Mouse (Mus musculus) CD4-positive, CD25-positive, alpha-beta regulatory T cell, adult 2 months (primary cell): ENCODE measurements around the gene Arfip1.
"Not testable (repeated sequence)": the region's sequence is repeated elsewhere in the genome, so short reads cannot be mapped to it uniquely, and the experiment has no call there.

ENCODE experiments used
- DNase-seq: peaks from one replicate; pipeline ENCODE4 v3.0.0-alpha.2; 2012; ENCODE audit warnings: low read depth, low spot score

Arfip1 gene

DNA sequence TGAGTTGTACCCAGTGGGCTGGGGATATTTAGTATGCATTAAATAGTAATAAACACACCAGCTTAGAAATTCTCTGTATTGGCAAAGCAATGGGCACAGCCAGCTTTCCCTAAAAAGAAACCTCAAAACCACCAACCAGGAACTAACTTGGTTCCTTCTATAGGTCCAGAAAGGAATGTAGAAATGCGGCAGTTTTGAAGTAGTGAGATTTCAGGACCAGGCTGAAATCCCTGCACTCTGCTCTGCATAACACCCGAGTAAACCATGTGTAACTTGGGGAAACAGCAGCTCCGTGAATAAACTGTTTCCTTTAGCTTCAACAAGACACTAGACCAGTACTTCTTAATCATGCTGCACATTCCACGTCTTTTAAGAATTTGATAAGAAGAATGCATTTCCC lies 1.7 kb downstream of the Arfip1 start:
- no peak for DNase-seq

- DNase-seq, result peak; percentile 47
These were observed 11.9 kb downstream of the Arfip1 start for GRCm38 (mm10) chr3:84570501-84570900.

- peak; percentile 54 for DNase-seq
These were observed 12.8 kb downstream of the Arfip1 start for GRCm38 (mm10) chr3:84569587-84569986.

DNA sequence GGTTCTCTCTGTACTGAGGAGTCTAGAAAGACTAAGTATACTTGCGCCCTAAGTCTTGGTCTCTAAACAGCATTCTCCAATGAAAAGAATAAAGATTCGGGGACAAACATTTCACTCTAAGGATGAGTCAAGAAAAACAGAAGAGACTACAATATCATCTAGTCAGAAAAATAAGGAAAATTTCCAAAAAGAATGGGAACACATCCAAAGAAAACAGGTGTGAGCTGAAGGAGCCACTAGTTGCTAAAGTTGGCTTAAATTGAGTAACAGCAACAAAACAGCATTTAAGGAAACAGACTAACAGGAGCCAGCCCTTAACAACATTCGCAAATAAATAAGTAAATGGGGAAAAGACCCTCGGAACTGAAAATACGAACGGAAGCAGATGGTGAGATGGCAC lies 13.9 kb downstream of the Arfip1 start:
- no peak for DNase-seq

DNA sequence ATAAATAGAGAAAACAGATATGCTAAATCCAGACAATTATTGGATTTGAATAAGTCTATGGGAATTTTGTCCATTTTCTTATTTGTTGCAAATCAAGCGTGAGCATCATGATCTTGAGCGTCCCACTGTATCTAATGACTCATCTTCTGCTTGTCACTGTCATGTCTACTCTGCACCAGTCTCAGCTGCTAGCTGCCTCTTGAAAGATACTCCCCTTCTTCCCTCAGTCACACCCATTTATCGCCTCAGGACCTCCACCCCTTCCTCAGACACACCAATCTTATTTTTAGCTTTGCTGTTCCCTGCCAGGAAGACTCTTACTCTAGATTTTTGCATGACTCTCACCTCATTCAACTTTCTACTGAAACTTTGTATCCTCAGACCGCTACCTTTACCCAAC lies 19.0 kb downstream of the Arfip1 start:
- no peak for DNase-seq

DNA sequence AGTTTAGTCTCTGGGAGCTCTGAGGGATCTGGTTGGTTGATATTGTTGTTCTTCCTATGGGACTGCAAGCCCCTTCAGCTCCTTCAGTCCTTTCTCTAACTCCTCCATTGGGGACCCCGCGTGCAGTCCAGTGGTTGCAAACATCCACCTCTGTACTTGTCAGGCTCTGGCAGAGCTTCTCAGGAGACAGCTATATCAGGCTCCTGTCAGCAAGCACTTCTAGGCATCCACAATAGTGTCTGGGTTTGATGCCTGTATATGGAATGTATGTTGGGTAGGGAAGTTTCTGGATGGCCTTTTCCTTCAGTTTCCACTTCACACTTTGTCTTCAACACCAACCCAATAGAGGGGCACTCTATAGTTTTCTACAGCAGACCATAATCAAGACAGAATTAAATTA lies 19.5 kb downstream of the Arfip1 start:
- not testable (repeated sequence) for DNase-seq

DNA sequence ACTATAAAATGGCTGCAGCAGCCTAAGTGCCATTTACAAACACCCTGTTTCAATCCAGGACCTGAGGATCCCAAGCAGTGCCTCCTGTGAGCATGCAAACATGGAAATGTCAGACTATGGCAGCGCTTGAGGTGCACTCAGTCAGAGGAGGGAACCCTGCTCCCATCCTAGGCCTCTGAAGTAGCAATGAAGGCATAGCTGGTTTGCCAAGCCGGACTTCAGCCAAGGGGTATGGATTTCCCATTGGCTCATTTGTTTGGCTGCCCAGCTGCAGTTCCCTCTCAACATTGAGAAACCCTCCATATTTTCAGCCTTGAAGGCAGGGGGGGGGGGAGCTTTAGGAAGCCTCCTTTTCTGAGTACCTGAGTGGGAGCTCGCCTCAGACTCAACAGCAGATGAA lies 24.1 kb downstream of the Arfip1 start:
- no peak for DNase-seq

DNA sequence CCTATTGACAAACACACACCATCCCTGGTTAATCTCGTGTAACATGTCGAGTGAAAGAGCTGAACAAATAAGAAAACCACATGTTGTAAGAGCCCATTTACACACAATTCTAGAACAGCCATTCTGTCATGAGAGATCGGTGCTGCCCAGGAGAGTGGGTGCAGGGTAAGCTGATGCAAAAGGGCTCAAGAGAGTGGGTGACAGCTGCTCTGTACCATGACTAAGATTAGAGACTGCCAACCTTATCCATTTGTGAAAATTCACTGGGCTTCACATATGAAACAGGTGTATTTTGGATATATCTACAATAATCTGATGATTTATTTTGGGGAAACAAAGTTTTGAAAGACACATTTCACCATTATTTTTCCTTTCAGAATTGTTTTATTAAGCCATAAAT lies 26.6 kb downstream of the Arfip1 start:
- no peak for DNase-seq

- peak; percentile 34 for DNase-seq
These were observed 35.2 kb downstream of the Arfip1 start for GRCm38 (mm10) chr3:84547177-84547576.

DNA sequence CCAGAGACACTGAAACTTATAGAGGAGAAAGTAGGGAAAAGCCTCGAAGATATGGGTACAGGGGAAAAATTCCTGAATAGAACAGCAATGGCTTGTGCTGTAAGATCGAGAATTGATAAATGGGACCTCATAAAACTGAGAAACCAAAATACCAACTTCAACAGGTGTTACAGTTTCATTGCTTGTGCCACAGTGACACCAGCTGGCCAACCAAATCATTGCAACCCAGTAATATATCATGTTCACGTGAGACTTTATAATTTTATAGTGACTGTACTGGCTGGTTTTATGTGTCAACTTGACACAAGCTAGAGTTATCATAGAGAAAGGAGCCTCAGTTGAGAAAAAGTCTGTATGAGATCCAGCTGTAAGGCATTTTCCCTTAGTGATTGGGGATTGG lies 40.0 kb downstream of the Arfip1 start:
- peak; percentile 80 for DNase-seq

GRCm38 (mm10) chr3:84541881-84542280 lies 40.5 kb downstream of the Arfip1 start:
- DNase-seq, result no peak

- DNase-seq, result no peak
These were observed 41.8 kb downstream of the Arfip1 start for GRCm38 (mm10) chr3:84540640-84541039.

DNA sequence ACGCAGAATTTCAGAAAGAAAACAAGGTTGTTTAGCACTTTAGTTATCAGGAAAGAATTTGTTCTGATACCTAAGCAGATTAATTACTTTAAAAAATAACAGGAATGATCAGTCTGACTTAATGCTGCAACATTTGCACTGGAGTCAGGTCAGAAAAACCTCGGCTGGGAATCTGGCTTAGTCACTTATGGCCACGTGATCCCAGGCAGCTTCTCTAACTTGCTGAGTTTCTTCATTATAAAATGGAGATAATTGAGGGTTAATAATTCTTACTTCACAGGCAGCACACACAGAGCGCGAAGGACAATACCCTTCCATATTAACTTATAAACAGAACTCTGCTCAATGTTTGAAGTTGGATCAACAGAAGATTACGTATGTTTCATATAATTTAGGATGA lies 45.4 kb downstream of the Arfip1 start:
- no peak for DNase-seq

- no peak for DNase-seq
These were observed 49.2 kb downstream of the Arfip1 start for GRCm38 (mm10) chr3:84533227-84533626.

DNA sequence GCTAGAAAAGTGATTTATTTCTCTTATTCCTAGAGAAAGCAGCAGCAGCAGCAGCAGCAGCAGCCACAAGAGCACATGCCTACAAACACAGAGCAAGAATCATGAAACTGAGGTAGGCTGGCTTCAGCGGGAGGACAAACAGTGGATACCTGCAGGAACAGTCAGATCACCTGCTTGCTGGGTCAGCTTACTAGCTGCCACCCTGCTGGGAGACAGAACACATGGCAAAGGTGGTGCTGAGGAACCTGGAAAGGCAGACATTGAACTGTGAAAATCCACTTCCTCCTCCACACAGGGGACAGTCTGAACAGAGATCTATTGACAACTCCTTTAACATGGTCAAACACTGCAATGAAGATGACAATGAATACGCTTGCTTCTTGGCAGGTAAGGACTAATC lies 53.4 kb downstream of the Arfip1 start:
- DNase-seq, result no peak

GRCm38 (mm10) chr3:84524952-84525351 lies 57.5 kb downstream of the Arfip1 start:
- DNase-seq, result no peak

GRCm38 (mm10) chr3:84516163-84516562 lies 66.3 kb downstream of the Arfip1 start:
- no peak for DNase-seq

GRCm38 (mm10) chr3:84512774-84513515 lies 69.5 kb downstream of the Arfip1 start:
- DNase-seq, result no peak

DNA sequence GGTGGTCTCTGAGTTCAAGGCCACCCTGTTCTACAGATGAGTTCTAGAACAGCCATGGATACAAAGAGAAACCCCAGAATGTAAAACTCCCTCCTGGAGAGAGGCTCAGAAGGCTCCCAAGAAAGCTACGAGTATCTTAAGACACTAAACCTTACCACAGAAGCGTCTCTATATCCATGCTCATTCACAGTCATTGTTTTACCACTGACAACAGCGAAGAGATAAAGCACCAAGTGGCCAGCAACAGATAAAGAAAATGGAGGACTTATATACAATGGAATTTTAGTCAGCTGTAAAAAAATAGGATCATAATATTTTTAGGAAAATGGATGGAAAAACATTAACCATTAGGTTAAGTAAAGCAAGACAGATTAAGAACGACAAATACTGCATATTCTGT lies 77.2 kb downstream of the Arfip1 start:
- DNase-seq, result no peak

GRCm38 (mm10) chr3:84504291-84504690 lies 78.1 kb downstream of the Arfip1 start:
- no peak for DNase-seq

GRCm38 (mm10) chr3:84502101-84502500 lies 80.3 kb downstream of the Arfip1 start:
- no peak for DNase-seq

GRCm38 (mm10) chr3:84500491-84500890 lies 81.9 kb downstream of the Arfip1 start:
- no peak for DNase-seq

GRCm38 (mm10) chr3:84497718-84498117 lies 84.7 kb downstream of the Arfip1 start:
- DNase-seq, result no peak

DNA sequence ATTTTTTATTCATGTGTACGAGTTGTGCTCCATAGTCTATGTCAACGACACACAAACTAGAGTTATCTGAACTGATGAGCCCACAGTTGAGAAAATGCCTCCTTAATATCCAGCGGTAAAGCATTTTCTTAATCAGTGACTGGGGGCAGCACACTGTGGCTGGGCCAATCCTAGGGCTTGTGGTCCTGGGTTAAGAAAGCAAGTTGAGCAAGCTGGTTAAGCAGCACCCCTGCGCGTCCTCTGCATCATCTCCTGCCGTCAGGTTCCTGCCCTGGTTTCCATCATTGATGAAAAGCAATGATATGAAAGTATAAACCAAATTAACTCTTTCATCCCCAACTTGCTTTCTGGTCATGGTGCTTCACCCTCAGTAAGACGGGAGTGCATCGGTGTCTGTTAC lies 89.8 kb downstream of the Arfip1 start:
- DNase-seq, result no peak
